Mouse (Mus musculus) liver, embryonic 14.5 days (tissue): Measurements from ENCODE around the gene Sppl2b. TPM values are rescaled to one million over a fixed set of nuclear protein-coding genes. Genes with fewer than 3 reads are reported as not detected.

ENCODE experiments used
- ATAC-seq: fragments of 200-750 bp; cut with Nextera tagmentation; 2 replicates; pipeline ENCODE4 v1.8.0; 2017; ENCODE audit warnings: moderate number of reproducible peaks, mild to moderate bottlenecking, moderate library complexity; ENCODE audit not compliant: insufficient read depth
- DNase-seq, 3 experiments: peaks; one replicate each; pipeline ENCODE4 v3.0.0-alpha.2; 2012 to 2013; ENCODE audit warnings: low read depth in 3 of 3, low spot score in 3 of 3
- H3K27ac ChIP-seq: fragments of 300-500 bp; sonication (generic); 2 replicates; pipeline ENCODE4 v1.5.1; 2014; ENCODE audit warnings: moderate library complexity, mild to moderate bottlenecking, control low read depth, inconsistent platforms
- H3K27me3 ChIP-seq: fragments of 300-500 bp; sonication (generic); 2 replicates; pipeline ENCODE4 v1.6.1; 2014; ENCODE audit warnings: mild to moderate bottlenecking, low read length, moderate library complexity; ENCODE audit not compliant: control insufficient read depth, insufficient read depth
- H3K36me3 ChIP-seq: fragments of 300-500 bp; sonication (generic); replicated peaks from 2 replicates; pipeline ENCODE4 v1.6.1; 2014; ENCODE audit warnings: low read depth; ENCODE audit not compliant: control insufficient read depth, insufficient read depth
- H3K4me1 ChIP-seq, 2 experiments: fragments of 200-500 bp in 1 of 2; fragments of 300-500 bp in 1 of 2; sonication (generic) in 1 of 2; replicated peaks; 2 replicates each; pipeline ENCODE4 v1.6.1; 2012 to 2014; ENCODE audit warnings: antibody characterized with exemption in 1 of 2, inconsistent platforms in 1 of 2, low read length in 1 of 2; ENCODE audit not compliant: control insufficient read depth in 2 of 2, insufficient read depth in 2 of 2
- H3K4me2 ChIP-seq: fragments of 300-500 bp; sonication (generic); 2 replicates; pipeline ENCODE4 v1.6.1; 2014; ENCODE audit warnings: low read depth, mild to moderate bottlenecking, control low read depth, moderate library complexity
- H3K4me3 ChIP-seq, 2 experiments: fragments of 200-500 bp in 1 of 2; fragments of 300-500 bp in 1 of 2; sonication (generic) in 1 of 2; 2 replicates each; pipeline ENCODE4 v1.5.1; 2012 to 2014; ENCODE audit warnings: low read depth in 2 of 2, low read length in 2 of 2, mild to moderate bottlenecking in 2 of 2, control low read depth in 1 of 2, inconsistent platforms in 1 of 2, moderate library complexity in 1 of 2; ENCODE audit not compliant: insufficient read depth in 1 of 2
- H3K9ac ChIP-seq: fragments of 300-500 bp; sonication (generic); replicated peaks from 2 replicates; pipeline ENCODE4 v1.6.1; 2014; ENCODE audit warnings: mild to moderate bottlenecking, control low read depth, moderate library complexity
- H3K9me3 ChIP-seq: fragments of 300-500 bp; sonication (generic); 2 replicates; pipeline ENCODE4 v1.6.1; 2016; ENCODE audit warnings: low read length, mixed read lengths; ENCODE audit not compliant: control insufficient read depth
- CTCF ChIP-seq: IDR thresholded peaks from 2 replicates; pipeline ENCODE4 v1.5.1; 2016; ENCODE audit warnings: antibody characterized with exemption, low read depth, control low read depth
- EP300 ChIP-seq: IDR thresholded peaks from 2 replicates; pipeline ENCODE4 v1.6.1; 2016; ENCODE audit warnings: antibody characterized with exemption, low read depth
- WGBS: fragments of 180-500 bp; shearing (Covaris S2); extraction: QIAGEN DNeasy Blood & Tissue Kit; methylation state at CpG from one replicate; pipeline ENCODE4 v1.1.7; 2014; ENCODE audit not compliant: insufficient replicate concordance; 5-methylcytosine and 5-hydroxymethylcytosine counted together
- polyA plus RNA-seq, 2 experiments: library from polyadenylated mRNA; depleted of rRNA in 1 of 2; stranded (reverse) in 1 of 2; unstranded in 1 of 2; fragments of >200 nt; fragmentation: Nextera tagmentation in 1 of 2; extraction: Ambion mirVana in 1 of 2; gene quantifications; 2 replicates each; pipeline versions ENCODE4 v1.2.1 to v1.2.3; 2012 to 2014

Sppl2b gene
- polyA plus RNA-seq, 2 experiments: 34.7 to 76.1 TPM

DNA sequence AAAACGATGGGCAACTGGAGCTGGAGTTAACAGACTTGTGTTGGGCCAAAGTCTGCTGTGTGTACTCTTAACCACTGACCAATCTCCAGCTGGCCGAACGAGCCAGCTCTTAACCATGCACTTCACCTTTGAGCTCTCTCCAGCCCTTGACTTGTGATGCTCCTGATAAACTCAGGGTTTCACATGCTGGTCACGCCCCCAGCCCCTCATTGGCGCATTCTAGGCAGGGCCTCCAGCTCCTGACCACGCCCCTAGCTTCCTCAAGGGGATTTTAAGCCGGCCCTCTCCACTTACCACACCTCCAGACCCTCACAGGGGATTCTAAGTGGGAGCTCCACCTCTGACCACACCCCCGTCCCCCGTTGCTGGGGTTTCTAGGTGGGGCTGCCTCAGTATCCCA lies 23.9 kb upstream of the Sppl2b start:
- DNase-seq: peak; percentile 63 to 70 (median 66)
- H3K4me3 ChIP-seq: no peak overlapping the region
- 2% methylated on average over 9 of the region's 9 CpGs for WGBS
- ATAC-seq: no peak
- no peak overlapping the region for H3K9ac ChIP-seq
- TF ChIP-seq CTCF: no peak
- TF ChIP-seq EP300: no peak
- H3K27ac ChIP-seq: no peak overlapping the region
- peaks cover 30% of the 10 kb centered on the region for H3K36me3 ChIP-seq
- H3K4me1 ChIP-seq: peaks cover 21 to 27% of the 10 kb centered on the region in 2 experiments
- no peaks in the 10 kb centered on the region for H3K9me3 ChIP-seq
- H3K4me2 ChIP-seq: peak overlapping the region; percentile 25
- peaks cover 28% of the 10 kb centered on the region for H3K27me3 ChIP-seq

DNA sequence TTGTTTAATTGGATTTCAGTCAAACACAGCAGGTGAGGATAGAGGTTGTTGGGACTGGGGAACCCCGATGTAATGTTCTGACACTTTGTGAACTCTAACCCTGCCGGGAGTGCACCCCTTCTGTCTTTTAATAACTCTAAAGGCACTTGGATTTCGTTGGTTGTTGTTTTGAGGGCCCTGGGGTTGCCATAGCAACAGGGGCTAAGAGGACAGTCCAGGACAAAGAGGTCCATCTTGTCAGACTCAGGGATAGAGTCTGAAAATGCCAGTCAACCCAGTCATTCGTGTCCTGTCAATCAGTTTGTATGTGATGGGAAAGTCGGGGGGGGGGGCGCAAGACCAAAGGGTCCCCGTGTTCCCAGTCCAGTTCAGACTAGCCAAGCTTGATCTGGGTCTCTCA lies 22.3 kb upstream of the Sppl2b start:
- no peak overlapping the region for H3K9ac ChIP-seq
- DNase-seq (no peak), ATAC-seq (no peak)
- H3K27ac ChIP-seq: no peak overlapping the region
- TF ChIP-seq EP300 (no peak), CTCF (no peak)
- peaks cover 16 to 23% of the 10 kb centered on the region in 2 experiments for H3K4me1 ChIP-seq
- H3K4me2 ChIP-seq: no peak overlapping the region
- H3K27me3 ChIP-seq: peaks cover 37% of the 10 kb centered on the region
- peaks cover 26% of the 10 kb centered on the region for H3K36me3 ChIP-seq
- H3K4me3 ChIP-seq: no peak overlapping the region
- H3K9me3 ChIP-seq: no peaks in the 10 kb centered on the region
- WGBS: 60% methylated on average over 7 of the region's 7 CpGs

DNA sequence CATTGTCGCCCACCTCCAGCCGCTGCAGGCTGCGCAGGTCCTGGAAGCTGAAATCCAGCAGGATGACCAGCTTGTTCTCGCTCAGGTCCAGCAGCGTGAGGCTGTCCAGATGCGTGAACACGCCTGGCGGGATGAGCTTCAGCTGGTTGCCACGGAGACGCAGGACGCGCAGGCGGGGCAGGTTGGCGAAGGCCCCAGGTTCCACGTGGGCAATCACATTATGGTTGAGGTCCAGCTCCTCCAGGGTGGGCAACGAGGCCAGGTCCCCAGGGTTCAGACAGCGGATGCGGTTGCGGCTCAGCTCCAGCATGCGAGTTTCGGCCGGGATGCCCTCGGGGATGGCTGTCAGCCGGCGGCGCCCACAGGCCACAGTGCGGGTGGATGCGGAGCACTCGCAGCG lies 19.5 kb upstream of the Sppl2b start:
- DNase-seq (no peak), ATAC-seq (no peak)
- TF ChIP-seq CTCF (no peak), EP300 (no peak)
- Histone ChIP-seq H3K4me2 (no peak overlapping the region), H3K27ac (no peak overlapping the region), H3K9ac (no peak overlapping the region), H3K9me3 (no peaks in the 10 kb centered on the region), H3K27me3 (peaks cover 39% of the 10 kb centered on the region), H3K4me1 (peaks cover 2 to 5% of the 10 kb centered on the region in 2 experiments), H3K36me3 (peaks cover under 1% of the 10 kb centered on the region; the same call in 1 of the 2 replicates), H3K4me3 (no peak overlapping the region)
- 47% methylated on average over 30 of the region's 30 CpGs for WGBS

DNA sequence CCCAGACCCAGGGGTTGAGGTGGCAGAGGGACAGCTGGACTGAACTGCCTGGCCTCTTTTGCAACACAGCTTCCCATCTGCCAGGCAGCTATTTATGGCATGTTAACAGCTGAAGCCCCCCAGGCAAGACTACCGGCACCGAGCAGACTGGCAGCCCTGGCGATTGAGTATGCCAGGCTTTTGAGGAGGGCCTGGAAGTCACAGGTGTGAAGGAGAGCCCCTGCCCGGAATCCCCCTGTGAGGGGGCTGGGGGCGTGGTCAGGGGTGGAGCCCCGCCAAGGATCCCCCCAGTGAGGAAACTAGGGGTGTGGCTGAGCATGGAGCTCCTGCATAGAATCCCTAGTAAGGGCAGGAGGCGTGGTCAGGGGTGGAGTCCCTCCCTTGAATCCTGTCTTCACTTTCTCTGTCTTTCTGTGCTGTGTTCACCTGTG lies 18.1 kb upstream of the Sppl2b start:
- Histone ChIP-seq H3K4me1 (no peaks in the 10 kb centered on the region), H3K4me2 (no peak overlapping the region), H3K9ac (no peak overlapping the region), H3K27ac (no peak overlapping the region), H3K9me3 (no peaks in the 10 kb centered on the region), H3K27me3 (peaks cover 45% of the 10 kb centered on the region), H3K4me3 (no peak overlapping the region), H3K36me3 (no peaks in the 10 kb centered on the region)
- WGBS: 39% methylated on average over 7 of the region's 7 CpGs
- ATAC-seq (no peak), DNase-seq (no peak)
- TF ChIP-seq EP300 (no peak), CTCF (no peak)

DNA sequence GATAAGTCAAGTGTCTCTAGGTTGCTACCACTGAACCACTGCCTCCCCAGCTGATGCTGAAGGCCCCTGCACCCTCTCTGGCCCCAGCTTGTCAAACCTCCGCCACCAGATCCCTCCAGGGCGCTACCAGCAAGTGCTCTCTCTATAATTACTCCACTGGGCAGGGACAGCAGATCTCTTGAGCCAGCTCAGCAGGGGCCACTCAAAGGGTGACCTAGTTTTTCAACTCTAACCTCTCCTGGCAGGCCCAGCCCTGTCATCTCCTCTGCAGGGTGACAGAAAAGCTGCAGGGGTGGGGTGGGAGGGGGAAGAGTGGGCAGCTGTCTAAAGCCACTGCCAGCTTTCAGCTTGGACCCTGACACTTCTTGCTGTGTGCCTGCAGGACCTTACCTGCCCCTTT lies 17.2 kb upstream of the Sppl2b start:
- no peak overlapping the region for H3K9ac ChIP-seq
- WGBS: 42% methylated on average over 2 of the region's 2 CpGs
- no peak overlapping the region for H3K4me3 ChIP-seq
- no peak for DNase-seq
- H3K4me1 ChIP-seq: no peaks in the 10 kb centered on the region
- no peak for ATAC-seq
- no peak overlapping the region for H3K4me2 ChIP-seq
- H3K9me3 ChIP-seq: no peaks in the 10 kb centered on the region
- H3K27me3 ChIP-seq: peaks cover 54% of the 10 kb centered on the region
- TF ChIP-seq EP300: no peak
- TF ChIP-seq CTCF: no peak
- H3K36me3 ChIP-seq: no peaks in the 10 kb centered on the region
- no peak overlapping the region for H3K27ac ChIP-seq
